Mouse (Mus musculus): Measurements from ENCODE around the gene Ift80.
A peak's percentile ranks its signal among the peaks of the same experiment; 100 is the strongest.
"Not testable (repeated sequence)": the region's sequence is repeated elsewhere in the genome, so short reads cannot be mapped to it uniquely, and the experiment has no call there.

Ift80 gene

DNA sequence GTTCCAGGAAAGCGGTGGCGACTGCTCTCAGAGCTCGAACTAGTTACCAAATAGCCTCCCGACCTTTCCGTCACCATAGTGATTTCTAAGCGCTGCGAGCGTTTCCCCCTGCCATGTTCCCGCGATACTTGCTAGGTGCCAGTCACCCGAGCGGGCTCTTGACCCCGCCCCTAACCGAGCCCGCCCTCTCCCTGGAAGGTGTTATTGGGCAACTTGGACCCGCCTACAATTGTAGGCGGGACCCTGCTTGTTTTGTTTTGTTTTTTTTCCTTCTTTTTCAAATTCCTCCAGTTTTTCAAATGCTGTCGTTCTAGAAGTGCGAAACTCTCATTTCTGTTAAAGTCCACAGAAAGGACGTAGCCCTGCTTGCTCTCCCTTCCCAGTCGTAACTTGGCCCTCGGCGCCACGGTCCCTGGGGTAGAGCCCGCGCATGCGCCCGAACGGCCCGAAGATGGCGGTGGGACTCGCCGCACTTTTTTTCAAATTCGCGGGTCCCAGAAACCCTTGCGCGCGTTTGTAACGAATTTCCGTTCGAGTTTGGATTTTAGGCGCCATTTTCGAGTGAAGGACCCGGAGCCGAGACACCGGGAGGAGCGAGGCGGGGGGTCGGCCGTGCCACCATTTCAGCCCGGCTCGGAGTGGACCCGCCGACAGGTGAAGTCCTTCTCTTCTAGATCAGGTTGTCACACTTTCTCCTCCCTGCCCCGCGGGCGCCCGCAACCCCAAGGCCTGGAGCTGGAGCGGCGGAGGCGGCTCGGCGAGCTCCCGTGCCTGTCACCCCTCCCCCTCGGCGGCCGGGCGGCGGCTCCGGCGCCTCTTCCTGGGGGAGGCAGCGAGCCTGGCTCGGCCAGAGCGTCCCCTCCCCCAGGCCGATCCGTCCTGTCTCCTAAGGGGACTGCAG lies at the start of gene Ift80, which contains the start of gene Smc4:
Ift80 (minus strand) TSS at position 134 of the 901 bp plus-strand sequence.
Smc4 (plus strand) TSS at position 302 of the 901 bp plus-strand sequence.
- DNase-seq = peak; percentile 94 to 97

DNA sequence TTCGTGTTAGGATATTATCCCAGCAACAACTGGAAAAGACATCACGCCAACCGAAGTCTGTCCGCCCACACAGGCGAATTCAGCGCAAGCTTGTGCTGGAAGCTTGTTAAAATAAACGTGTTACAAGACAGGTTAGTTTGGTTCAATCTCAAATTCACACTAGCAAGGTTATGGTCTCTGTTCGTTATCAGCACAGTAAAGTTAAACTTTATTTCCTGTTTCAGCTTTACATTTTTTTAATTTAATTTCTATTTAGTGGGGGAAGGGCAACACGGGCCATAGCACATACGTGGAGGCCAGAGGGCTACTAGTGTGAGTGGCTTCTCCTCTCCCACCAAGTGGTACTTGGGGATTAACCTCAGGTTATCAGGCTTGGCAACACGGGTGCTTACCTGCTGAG lies 47.5 kb upstream of the Ift80 start:
- no peak for DNase-seq

DNA sequence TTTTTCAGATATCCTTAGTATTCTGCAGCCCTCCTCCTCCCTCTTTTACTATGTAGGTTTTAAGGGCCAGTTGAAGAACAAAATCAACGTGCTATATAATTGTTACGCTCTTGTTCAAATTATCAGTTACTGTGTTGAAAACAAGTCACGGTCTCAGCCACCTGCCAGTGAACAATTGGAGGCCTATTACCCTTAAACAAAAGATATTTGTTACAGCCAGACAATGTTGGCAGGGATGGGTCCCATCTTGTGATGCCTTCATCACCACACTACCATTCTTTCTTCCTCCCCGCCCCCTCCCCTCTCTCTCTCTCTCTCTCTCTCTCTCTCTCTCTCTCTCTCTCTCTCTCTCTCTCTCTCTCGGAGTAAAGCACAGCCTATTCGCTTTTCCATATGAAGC lies 44.6 kb upstream of the Ift80 start:
- DNase-seq = no peak

DNA sequence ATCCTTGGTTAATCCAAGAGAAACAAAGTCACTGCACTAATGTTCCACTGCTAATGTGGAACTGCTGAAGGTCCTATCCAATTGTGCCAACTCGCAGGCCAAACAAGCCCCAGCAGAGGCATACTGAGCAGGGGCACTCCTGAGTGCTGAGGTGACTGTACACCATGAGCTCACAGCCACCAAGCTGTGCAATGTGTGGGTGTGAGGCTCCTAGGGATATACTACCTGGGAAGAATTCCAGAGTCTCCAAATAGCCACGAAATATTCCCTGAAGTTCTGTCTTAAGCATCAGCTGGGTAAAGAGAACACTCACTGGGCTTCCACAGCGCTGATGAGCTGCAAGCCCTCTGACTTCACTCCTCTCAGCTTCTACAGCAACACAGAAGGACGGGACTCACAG lies 43.3 kb upstream of the Ift80 start:
- DNase-seq = no peak

DNA sequence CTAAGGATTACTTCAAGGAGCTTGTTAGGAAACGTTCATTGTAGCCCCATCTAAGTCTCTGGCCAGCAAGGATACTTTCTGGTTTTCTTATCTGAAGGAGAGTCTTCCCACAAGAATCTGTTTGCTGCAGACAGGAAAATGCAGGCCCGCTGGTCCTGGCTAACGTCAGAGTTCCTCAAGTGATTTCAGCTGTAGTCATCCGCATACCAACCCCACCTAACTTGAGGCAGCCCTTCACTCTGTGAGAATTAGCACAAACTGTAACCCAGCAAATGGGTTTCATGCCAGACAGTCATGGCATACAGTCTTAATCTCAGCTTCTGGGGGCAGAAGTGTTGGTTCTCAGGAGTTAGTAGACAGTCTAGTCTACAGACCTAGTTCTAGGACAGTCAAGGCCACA lies 42.1 kb upstream of the Ift80 start:
- no peak for DNase-seq

DNA sequence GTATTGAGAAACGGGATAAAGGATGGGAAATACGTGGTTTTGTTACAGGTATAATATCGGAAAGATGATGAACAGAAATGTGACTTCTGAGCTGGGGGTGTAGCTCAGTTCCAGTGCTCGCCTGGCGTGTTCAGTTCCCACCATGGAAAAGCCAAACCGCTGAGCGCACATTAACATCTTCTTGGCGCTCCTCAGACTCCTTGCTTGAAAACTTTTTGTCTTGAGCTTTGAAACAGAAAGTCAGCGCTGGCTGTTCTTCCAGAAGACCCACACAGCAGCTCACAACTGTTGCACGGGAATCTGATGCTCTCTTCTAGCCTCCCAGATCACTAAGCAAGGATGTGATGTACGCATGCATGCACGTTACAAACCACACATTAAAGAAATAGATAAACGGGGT lies 41.4 kb upstream of the Ift80 start:
- DNase-seq = no peak

DNA sequence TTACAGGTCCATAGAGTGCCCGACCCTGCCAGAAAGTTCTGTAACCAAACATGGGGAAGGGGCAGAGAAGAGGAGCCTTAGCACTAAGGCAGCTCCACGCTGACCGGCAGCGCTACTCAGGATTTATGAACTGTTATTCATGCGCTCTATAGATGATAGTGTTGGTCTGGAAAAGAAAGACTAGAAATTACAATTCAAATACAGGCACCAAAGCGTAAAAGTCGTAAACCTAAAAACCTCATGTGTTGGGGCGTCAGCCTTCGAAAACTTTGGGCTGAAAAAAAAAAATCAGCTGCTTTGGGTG lies 41.0 kb upstream of the Ift80 start:
- no peak for DNase-seq

DNA sequence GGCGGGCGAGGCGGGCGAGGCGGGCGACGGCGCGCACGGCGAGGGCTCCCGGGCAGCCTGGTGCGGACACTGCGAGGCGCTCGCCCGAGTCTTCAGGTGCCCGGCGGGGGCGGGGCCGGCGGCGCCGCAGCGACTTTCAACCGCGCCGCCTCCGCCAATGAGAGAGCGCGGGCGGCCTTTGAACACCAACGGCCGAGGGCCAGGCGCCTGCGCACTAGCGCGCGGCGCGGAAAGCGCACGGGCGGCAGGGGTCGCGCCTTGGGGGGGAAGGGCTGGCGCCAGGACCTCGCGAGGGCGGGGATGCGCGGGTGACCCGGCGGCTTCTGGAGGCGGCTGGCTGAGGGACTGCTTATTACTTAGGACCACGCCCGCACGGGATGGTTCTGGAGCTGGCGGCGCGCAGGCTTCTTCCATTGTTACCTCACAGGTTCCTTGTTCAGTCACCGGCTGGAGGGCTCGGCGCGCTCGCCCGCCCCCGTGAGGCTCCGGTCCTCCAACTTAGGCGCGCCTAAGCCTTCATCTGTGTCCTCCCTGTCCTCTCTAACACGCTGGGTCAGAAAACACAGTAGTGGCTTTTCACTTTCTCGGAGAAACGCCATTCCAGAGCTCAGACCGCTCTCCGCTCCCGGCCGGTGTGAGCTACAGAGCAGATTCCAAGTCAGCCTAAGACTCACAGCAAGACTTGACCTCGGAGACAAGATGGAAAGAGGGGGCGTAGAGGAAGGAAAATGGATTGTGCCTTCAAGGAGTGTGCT lies 40.5 kb upstream of the Ift80 start, which contains the start of gene Trim59:
Trim59 (minus strand) TSS at position 111 of the 755 bp plus-strand sequence.
- DNase-seq = peak; percentile 92 to 95

DNA sequence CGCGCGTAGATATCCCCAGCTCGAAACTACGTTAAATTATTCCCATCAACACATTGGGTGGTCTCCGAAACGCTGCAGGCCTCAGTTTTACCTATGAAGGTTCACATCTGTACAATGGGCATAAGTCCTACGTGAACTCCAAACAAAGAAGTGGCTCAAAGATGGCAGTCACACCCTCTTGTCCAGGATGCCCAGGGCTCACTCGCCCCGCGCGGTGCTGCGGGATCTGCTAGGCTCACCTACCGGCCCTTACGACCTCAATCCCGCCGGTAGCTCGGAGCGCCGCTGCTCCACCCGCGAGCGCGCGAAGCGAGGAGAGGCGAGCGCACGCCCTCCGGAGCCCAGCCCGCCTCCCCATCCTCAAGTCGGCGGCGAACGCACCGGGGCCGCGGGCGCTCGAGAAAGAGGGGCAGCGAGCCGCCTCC lies 39.8 kb upstream of the Ift80 start:
- no peak for DNase-seq

DNA sequence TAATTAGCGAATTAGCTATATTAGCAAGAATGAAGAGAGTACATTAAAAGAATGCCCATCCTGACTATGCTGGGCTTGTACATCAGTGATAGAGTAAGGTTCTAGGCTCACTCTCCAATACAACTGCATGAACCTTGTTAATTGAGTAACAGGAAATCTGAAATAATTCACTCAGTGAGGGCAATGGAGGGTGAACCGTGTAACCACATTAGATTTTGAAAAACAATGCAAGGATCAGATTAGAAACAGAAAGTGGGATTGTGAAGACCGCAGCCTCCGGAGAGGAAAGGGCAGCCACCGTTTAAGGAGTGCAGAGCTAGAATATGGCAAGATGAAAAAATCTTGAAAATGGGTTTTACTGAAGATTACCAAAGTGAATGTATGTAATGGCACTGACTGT lies 36.9 kb upstream of the Ift80 start:
- no peak for DNase-seq

DNA sequence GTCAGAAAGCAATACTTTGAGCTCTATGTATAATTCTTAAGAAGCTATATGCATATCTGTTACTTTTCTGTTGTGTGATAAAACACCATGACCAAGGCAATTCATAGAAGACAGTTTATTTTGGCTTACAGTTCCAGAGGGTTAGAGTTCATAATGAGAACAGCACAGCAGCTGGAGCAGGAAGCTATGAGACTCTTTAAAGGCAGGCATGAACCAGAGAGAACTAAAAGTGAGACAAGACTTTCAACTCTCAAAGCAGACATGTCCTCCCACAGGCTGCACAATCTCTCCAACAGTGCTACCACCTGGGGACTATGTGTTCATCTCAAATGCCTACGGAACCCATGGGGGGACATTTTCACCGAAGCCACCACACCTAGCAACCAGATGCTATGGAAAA lies 35.7 kb upstream of the Ift80 start:
- DNase-seq = no peak

DNA sequence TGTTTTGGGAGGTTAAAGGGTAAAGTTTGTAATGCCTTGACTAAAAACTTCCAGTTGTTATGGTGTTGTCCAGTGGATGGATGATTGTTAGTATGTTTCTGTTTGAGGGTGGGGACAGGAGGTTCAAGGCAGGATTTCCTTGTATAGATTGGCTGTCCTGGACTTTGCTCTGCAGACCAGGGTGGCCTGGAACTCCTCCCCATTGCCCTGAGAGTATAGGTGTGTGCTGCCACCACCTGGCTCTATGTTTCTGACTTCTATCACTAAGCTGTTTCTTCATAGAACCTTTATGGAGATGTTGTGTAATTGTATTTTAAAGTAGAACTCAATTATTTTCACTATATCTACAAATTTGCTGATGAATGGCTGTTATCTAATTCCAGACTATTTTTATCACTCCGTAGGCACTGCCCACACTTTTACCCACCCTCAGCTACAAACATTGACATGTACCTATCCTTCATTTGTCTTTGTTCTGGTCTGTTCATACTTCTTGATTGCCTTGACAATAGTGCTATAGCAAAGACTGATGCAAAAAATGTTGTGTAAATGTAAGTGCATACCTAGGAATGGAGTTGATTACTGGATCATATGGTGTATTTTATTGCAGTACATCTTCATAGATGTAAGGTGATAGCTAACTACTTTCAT lies 21.9 kb upstream of the Ift80 start:
- no peak for DNase-seq

DNA sequence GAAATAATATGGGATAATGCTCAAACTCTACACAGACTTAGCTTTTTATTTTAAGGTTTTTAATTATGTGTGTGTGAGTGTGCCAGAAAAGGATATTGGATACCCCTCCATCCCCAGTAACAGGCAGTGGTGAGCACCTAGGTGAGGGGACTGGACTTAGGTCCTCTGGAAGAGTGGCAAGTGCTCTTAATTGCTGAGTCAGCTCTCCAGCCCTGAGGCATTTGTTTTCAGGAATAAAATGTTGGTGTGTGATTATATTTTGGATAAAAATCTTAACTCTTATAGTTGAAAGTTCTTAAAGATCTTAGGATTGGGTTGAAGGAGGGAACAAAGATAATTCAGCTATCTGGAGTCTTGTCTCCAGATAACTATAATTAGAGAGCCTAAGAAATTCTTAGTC lies 16.4 kb upstream of the Ift80 start:
- no peak for DNase-seq

DNA sequence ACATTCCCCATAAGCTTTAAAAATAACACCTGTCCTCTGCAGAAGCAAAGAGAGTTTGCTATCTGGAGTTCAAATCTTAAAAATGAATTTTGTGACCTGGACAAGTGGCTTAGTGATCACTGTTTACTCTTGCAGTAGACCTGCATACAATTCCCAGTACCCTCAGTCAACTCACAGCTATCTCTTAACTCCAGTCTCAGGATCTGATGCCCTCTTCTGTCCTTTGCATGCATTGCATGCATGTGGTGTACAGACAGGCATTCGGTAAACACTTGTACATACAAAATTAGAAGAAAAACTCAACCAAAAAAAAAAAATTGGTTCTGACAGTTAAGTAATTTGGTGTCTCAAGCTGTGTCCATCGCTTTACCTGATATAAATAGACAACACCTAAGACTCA lies 15.9 kb upstream of the Ift80 start:
- peak; percentile 35 to 36 for DNase-seq

DNA sequence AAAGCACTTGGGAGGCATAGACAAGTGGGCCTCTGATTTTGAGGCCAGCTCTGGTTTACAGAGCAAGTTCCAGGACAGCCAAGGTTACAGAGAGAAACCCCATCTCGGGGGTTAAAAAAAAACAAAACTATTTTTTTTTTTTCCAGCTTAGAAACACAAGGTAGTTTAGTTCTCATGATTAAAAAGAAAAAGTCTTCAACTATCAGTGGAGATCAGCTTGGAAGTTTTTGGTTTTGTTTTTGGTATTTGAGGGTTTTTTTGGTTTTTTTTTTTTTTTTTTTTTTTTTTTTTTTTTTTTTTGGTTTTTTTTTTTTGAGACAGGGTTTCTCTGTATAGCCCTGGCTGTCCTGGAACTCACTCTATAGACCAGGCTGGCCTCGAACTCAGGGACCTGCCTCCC lies 14.3 kb upstream of the Ift80 start:
- DNase-seq = not testable (repeated sequence)

DNA sequence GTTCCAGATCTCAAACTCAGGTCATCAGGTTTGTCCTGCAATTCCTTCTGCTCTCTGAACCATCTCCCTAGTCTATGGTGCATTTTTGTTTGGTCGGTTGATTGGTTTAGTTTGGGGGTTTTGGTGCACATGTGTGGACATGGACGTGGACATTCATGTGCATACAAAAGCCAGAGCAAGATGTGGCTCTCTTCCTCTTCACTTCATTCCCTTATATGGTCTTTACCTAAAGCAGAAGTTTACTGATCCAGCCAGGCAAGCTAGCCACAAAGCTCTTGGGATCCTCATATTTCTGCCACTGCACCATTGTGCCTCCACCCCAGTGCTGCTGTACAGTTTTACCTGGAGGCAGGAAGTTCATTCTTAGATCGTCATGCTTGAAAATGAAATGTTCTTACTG lies 12.8 kb upstream of the Ift80 start:
- no peak for DNase-seq

DNA sequence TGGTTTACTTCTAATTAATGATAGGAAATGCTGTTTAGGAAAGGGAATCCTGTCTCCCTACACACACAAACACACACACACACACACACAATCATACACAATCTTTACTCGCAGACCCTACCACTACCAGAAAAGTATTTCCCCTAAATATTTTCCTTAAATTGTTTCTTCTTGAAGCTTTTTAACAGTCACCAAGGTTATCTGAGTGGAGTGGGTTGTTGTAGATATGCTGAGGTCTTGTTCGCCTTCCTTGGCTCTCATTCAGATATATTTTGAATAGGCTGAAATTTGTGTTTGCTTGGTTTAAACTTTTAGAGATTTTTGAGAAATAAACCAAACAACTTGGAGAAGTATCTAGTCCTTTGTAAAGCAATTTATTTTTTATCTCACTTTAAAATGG lies 4.5 kb upstream of the Ift80 start:
- no peak for DNase-seq

DNA sequence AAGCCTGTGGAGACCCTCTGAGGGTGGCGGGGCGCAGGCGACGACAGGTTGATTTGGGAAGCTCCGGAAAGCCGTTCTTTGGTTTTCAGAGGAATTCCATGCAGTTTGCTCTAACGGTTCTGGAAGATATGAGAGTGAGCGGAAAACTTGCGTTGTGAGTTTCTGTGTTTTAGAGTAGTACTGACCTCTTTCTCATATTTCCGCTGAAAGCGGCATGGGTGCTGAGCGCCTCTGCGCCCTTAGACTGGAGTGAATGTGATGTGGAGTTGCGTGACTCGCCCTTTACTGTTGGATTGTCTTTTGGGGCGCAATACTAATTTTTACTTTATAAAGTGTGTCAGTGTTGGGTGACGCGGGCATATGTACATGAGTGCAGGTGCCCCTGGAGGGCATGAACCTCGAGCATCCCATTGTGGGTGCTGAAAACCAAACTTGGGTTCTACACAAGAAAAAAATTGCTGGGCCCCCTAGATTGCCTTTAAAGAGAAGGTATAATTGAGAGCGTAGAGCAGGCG lies 1.9 kb upstream of the Ift80 start:
- peak; percentile 55 to 62 for DNase-seq

DNA sequence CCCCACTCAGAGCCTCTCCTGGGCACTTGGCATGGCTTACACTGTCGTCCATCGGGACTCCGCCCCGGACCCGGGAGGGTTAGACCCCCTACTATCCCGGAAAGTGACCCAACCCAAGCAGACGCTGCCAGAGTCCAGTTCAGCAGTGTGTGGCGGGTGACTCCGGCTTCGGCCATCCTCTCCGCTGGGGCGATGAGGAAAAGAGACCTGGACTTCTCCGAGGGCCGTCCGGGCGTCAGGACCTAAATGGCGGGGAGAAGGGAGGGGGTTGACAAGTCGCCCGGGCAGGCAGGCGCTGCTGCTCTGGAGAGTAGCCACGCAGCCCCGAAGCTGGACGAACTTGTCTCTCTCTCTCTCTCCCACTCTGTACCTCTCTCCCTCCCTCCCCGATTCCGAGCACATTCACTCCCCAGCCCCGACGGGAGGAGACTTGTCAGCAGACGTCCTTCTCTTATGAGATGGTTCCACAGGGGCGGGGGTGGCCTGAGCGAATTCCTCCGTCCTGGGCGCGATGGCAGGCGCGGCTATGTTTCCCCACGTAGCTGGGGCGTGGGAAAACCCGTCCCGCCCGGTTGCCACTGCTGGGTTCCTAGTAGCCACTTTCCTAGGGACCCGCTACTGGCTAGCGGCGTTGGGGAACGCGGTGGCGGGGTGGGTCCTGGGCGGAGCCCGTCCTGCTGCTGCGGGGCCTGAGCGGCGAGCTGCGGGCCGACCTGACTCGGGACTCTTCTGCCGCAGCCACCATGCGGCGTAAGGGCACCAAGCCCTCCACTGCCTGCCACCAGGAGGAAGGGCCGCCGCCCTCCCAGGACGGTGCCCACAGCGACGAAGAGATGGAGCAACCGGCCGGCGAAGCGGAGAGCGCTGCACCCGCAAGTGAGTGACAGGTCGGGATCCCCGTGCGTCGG lies 1.2 kb upstream of the Ift80 start:
- DNase-seq = peak; percentile 66 to 72

DNA sequence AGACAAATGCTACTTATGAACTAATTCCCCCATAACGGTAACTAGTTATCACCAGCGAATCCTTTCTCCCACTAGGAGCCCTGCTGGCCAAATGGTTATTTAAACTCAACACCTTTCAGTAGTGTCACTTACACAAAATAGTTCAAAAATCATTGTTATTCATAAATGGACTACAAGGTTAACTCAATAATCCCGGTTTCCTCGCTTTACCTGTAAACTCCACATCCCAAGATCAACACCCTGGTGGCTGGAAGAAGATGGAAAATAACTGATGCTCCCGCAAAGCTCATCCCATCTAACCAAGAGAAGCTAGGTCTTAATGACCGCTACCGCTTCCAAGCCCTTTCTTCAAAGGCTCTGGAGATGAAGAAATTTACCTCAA lies 324 bp downstream of the Ift80 start:
- no peak for DNase-seq

DNA sequence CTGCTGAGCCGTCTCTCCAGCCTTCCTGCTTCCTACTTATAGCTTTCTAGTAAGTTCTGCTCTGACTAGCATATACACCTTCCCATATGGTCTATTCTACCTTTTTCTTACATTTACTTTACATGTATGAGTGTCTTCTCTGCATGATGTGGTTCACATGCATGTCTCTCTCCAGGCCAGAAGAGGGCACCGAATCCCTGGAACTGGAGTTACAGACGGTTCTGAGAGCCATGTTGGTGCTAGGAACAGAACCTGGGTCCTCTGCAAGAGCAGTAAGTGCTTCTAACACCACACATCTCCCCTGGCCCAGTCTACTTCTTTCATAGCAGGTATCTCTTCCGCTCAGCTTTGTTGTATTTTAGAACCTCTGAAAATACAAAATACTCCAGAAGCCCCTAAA lies 1.6 kb downstream of the Ift80 start:
- no peak for DNase-seq

DNA sequence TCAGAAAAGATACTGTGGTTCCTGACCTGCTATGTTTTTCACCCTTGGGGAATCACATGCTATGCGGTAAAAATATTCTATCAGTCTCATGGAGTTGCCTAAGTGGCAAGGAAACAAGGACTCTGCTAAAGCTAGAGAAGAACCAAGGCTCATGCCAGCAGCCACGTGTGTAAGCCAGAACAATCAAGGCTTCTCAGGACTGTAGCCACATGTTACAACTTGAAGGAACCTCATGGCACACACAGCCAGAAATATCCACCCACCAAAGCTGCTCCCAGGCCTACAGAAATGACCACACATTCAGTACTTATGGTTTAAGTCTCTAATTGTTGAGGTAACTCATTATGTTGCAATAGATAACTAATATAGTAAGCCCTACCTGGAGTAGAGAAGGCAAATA lies 17.8 kb downstream of the Ift80 start:
- no peak for DNase-seq
